11 mouse cellular contexts compared by ENCODE assay signal in the genomic region with DNA sequence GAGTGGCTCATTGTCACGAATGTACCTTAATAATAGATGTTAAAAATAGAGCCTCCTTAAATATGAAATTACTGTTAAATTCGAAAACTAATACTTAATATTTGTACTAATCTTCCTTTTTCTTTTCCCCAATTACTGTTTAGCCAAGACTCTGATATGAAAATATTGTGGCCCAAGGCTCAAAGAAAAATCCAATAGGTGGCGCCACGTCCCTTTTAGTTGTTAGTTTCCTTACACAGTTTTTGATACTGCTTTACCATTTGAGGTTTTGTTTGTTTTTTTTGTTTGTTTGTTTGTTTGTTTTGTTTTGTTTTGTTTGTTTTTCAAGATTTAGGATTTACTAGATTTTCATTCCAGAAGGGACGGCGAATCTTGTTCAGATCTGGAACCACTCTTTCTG. TPM values are rescaled to one million over a fixed set of nuclear protein-coding genes. Genes with fewer than 3 reads are reported as not detected.
DNase-seq lines count a peak whose midpoint lies in the region; ATAC-seq and TF ChIP-seq lines count a peak whose summit lies in the region.
"Had no signal": no experiment of that assay in that cellular context is flagged by ENCODE, and none has a peak within 500 bp of the region (broad histone marks: within the 10 kb centered on the region; RNA-seq: fewer than 3 reads in every experiment).

No protein-coding gene starts in this region.

- no peaks in the 10 kb centered on the region for H3K36me3 ChIP-seq in liver, adult 2 months (ENCODE audit: control insufficient read depth, insufficient read depth, low read length)
- no peaks in the 10 kb centered on the region for H3K36me3 ChIP-seq in liver, embryonic 11.5 days (ENCODE audit: control insufficient read depth, insufficient read depth, low read length)
- H3K36me3 ChIP-seq: midbrain, embryonic 10.5 days had no signal

- H3K4me2 ChIP-seq in liver, embryonic 11.5 days, result no peak overlapping the region

- TF ChIP-seq POLR2A in liver, adult 2 months (IDR thresholded peaks at IDR 0.05; ENCODE audit: extremely low read depth, insufficient read depth, low read length), result no peak

- POLR2A ChIA-PET in Patski (lab: Charles Lee), result no interaction called here

- no peak overlapping the region for H3K4me3 ChIP-seq in gastrocnemius, adult 2 months
- no peak overlapping the region for H3K4me3 ChIP-seq in liver, adult 2 months (ENCODE audit: insufficient read depth, low read depth, low read length)
- H3K4me3 ChIP-seq in liver, embryonic 11.5 days (ENCODE audit: low read depth, low read length), result no peak overlapping the region
- H3K4me3 ChIP-seq: midbrain, embryonic 10.5 days had no signal

- WGBS in liver, adult 2 months, result 62% methylated on average over 6 of the region's 6 CpGs
- WGBS in liver, embryonic 11.5 days, result 61% methylated on average over 6 of the region's 6 CpGs

- CTCF ChIA-PET in Patski (lab: Charles Lee), result interaction anchor here (2.3 kb wide), 1 partner anchor 11 kb away, joined by 5 read pairs; no protein-coding TSS in a partner anchor

- in situ Hi-C loops in Patski (cut with MboI; ENCODE audit: low pct_unique_long_range_greater_than_20kb), result loop anchor here (5.0 kb wide), 1 partner anchor 575 kb away; no protein-coding TSS in a partner anchor

- H3K9ac ChIP-seq in liver, adult 2 months (ENCODE audit: low read depth, low read length), result no peak overlapping the region
- H3K9ac ChIP-seq in liver, embryonic 11.5 days (ENCODE audit: low read depth, low read length), result no peak overlapping the region

- peak; percentile 48 for TF ChIP-seq CTCF in gastrocnemius, adult 2 months (IDR thresholded peaks at IDR 0.05)
- TF ChIP-seq CTCF in liver, adult 2 months (IDR thresholded peaks at IDR 0.05; ENCODE audit: low read depth, low read length), result peak; percentile 47
- peak; percentile 60 for TF ChIP-seq CTCF in Patski (IDR thresholded peaks at IDR 0.05)

- H3K27ac ChIP-seq in gastrocnemius, adult 2 months, result no peak overlapping the region
- H3K27ac ChIP-seq in liver, adult 2 months (replicated peaks; ENCODE audit: insufficient read depth, low read depth, low read length), result no peak overlapping the region
- H3K27ac ChIP-seq in liver, embryonic 11.5 days (ENCODE audit: low read depth, low read length), result no peak overlapping the region
- H3K27ac ChIP-seq: midbrain, embryonic 10.5 days had no signal

- ATAC-seq in liver, embryonic 11.5 days (replicated peaks; ENCODE audit: low FRiP score), result no peak
- no peak for ATAC-seq in Patski

- peaks cover 5% of the 10 kb centered on the region; the same call in 1 of the 2 replicates for H3K4me1 ChIP-seq in liver, adult 2 months (ENCODE audit: control insufficient read depth, insufficient read depth, low read length)
- no peaks in the 10 kb centered on the region for H3K4me1 ChIP-seq in liver, embryonic 11.5 days (replicated peaks; ENCODE audit: control insufficient read depth, insufficient read depth, low read length)

- no peaks in the 10 kb centered on the region for H3K9me3 ChIP-seq in liver, embryonic 11.5 days (ENCODE audit: control insufficient read depth, low read length)
- H3K9me3 ChIP-seq: midbrain, embryonic 10.5 days had no signal

- peaks cover 4% of the 10 kb centered on the region; the same call in 1 of the 2 replicates for H3K79me2 ChIP-seq in liver, adult 2 months (ENCODE audit: control insufficient read depth, insufficient read depth, low read length)

- intact Hi-C loops in gastrocnemius, adult 2 months (cut with DNase I), result no loop called here
- intact Hi-C loops in heart, postnatal 36 days (cut with DNase I), result no loop called here

- no peak for DNase-seq in gastrocnemius, adult 2 months
- no peak for DNase-seq in gastrocnemius, adult 18-20 months (ENCODE audit: low spot score)
- peak; percentile 34 for DNase-seq in liver, adult 2 months (ENCODE audit: extremely low read depth, low read depth, low spot score)
- no peak for DNase-seq in liver, embryonic 11.5 days (ENCODE audit: low spot score)
- no peak for DNase-seq in Patski (ENCODE audit: low read depth, low spot score)
- peak; percentile 9 to 41 for DNase-seq in layer of hippocampus, postnatal 14 days (ENCODE audit: low spot score in 2 of 2)
- DNase-seq in spleen, postnatal 14 days (ENCODE audit: low spot score in 2 of 2), result no peak
- DNase-seq in heart, postnatal 36 days, result no peak
- DNase-seq: gastrocnemius, postnatal 25 days had no signal

- H3K27me3 ChIP-seq in liver, adult 2 months (ENCODE audit: control insufficient read depth, insufficient read depth, low read length), result no peaks in the 10 kb centered on the region
- H3K27me3 ChIP-seq in liver, embryonic 11.5 days (replicated peaks; ENCODE audit: control insufficient read depth, insufficient read depth, low read length), result 0 out of 2 replicates have a peak, but pooled peaks cover 3% of the 10 kb centered on the region
- peaks cover 7% of the 10 kb centered on the region for H3K27me3 ChIP-seq in Patski

RNA-seq across cellular contexts. Expression of gene Fam149a, which starts 19.8 kb away (rescaled TPM):
- total RNA-seq in gastrocnemius, adult 2 months (2021), result 1 to 10 TPM; 1.8 to 2.8 TPM
- total RNA-seq in gastrocnemius, adult 18-20 months (2021), result 1 to 10 TPM; 1.7 to 2.1 TPM
- total RNA-seq in liver, adult 2 months (2014; rRNA removed), result 8.3 and 8.7 TPM in 2 replicates
- 10.7 and 11.1 TPM in 2 replicates for polyA plus RNA-seq in liver, adult 2 months (2012; rRNA removed)
- 5.1 and 5.7 TPM in 2 replicates for polyA plus RNA-seq in liver, embryonic 11.5 days (2014; fragmentation: Nextera tagmentation; extraction: Ambion mirVana)
- 53.1 TPM for polyA plus RNA-seq in Patski (2021)
- 10 to 100 TPM; 14.0 to 16.7 TPM for total RNA-seq in layer of hippocampus, postnatal 14 days (2021)
- total RNA-seq in heart, postnatal 36 days (2021), result 1 to 10 TPM; 3.0 to 3.4 TPM

RNA-seq across cellular contexts. Expression of gene Cyp4v3, which starts 29.3 kb away (rescaled TPM):
- total RNA-seq in gastrocnemius, adult 2 months (2021), result under 1 TPM; 0.74 to 0.78 TPM
- 1 to 10 TPM in 1 of 2 experiments, under 1 TPM in 1; 0.80 to 1.4 TPM for total RNA-seq in gastrocnemius, adult 18-20 months (2021)
- total RNA-seq in liver, adult 2 months (2014; rRNA removed), result 170 and 235 TPM in 2 replicates
- 60.2 and 66.1 TPM in 2 replicates for polyA plus RNA-seq in liver, adult 2 months (2012; rRNA removed)
- 1.7 and 1.9 TPM in 2 replicates for polyA plus RNA-seq in liver, embryonic 11.5 days (2014; fragmentation: Nextera tagmentation; extraction: Ambion mirVana)
- polyA plus RNA-seq in Patski (2021), result 7.9 TPM
- 1 to 10 TPM; 6.1 TPM for total RNA-seq in layer of hippocampus, postnatal 14 days (2021)
- 1 to 10 TPM; 2.3 to 2.4 TPM for total RNA-seq in heart, postnatal 36 days (2021)

RNA-seq across cellular contexts. Expression of gene Tlr3, which starts 48.6 kb away (rescaled TPM):
- total RNA-seq in gastrocnemius, adult 2 months (2021), result 1 to 10 TPM in 1 of 2 experiments, under 1 TPM in 1; 0.99 to 1.8 TPM
- 1 to 10 TPM in 1 of 2 experiments, under 1 TPM in 1; 0.75 to 1.3 TPM for total RNA-seq in gastrocnemius, adult 18-20 months (2021)
- 3.6 and 5.3 TPM in 2 replicates for total RNA-seq in liver, adult 2 months (2014; rRNA removed)
- 1.2 and 2.6 TPM in 2 replicates for polyA plus RNA-seq in liver, adult 2 months (2012; rRNA removed)
- 0.71 and 1.0 TPM in 2 replicates for polyA plus RNA-seq in liver, embryonic 11.5 days (2014; fragmentation: Nextera tagmentation; extraction: Ambion mirVana)
- 4.9 TPM for polyA plus RNA-seq in Patski (2021)
- 1 to 10 TPM; 6.5 to 7.7 TPM for total RNA-seq in layer of hippocampus, postnatal 14 days (2021)
- total RNA-seq in heart, postnatal 36 days (2021), result 1 to 10 TPM; 6.5 to 8.0 TPM

RNA-seq across cellular contexts. Expression of gene Gm45753, which starts 54.1 kb away (rescaled TPM):
- total RNA-seq in gastrocnemius, adult 2 months (2021), result not detected
- total RNA-seq in gastrocnemius, adult 18-20 months (2021), result not detected
- 0.37 and 1.3 TPM in 2 replicates for total RNA-seq in liver, adult 2 months (2014; rRNA removed)
- 0.21 and 0.24 TPM in 2 replicates for polyA plus RNA-seq in liver, adult 2 months (2012; rRNA removed)
- polyA plus RNA-seq in liver, embryonic 11.5 days (2014; fragmentation: Nextera tagmentation; extraction: Ambion mirVana), result 0.78 and 0.89 TPM in 2 replicates
- 0.03 TPM for polyA plus RNA-seq in Patski (2021)
- not detected for total RNA-seq in layer of hippocampus, postnatal 14 days (2021)
- total RNA-seq in heart, postnatal 36 days (2021), result not detected
- total RNA-seq: gastrocnemius, postnatal 25 days; layer of hippocampus, adult 18-20 months had no signal

Comparison
In these comparisons a context has a peak if more than half of its experiments do, and no peak if none do; other contexts are left out.
1. DNase-seq: peak in liver, adult 2 months (single experiment) and layer of hippocampus, postnatal 14 days (2 of 2); none in gastrocnemius, adult 2 months (single experiment), gastrocnemius, adult 18-20 months (single experiment), liver, embryonic 11.5 days (single experiment), Patski (single experiment), spleen, postnatal 14 days (0 of 2) and heart, postnatal 36 days (0 of 2).
2. RNA of gene Cyp4v3, which starts 29.3 kb away (total RNA-seq): 170 to 235 TPM in liver, adult 2 months; 6.1 TPM in layer of hippocampus, postnatal 14 days, 2.3 to 2.4 TPM in heart, postnatal 36 days, 0.80 to 1.4 TPM in gastrocnemius, adult 18-20 months and 0.74 to 0.78 TPM in gastrocnemius, adult 2 months; every median in the first group is over 10 times any median in the second.
3. Peak in every context shown above with its lines, with median percentiles within 50 percentile points of each other: CTCF ChIP-seq.